Mouse (Mus musculus) kidney, adult 11 months (tissue): ENCODE results near the gene Mnt.

Experiments
- DNase-seq: peaks from one replicate; pipeline ENCODE4 v3.0.0; 2022

The Mnt gene

GRCm38 (mm10) chr11:74850998-74851661 is 20.4 kb downstream of the Mnt start:
- peak; percentile 81 for DNase-seq

GRCm38 (mm10) chr11:74857756-74858155 is 27.0 kb downstream of the Mnt start:
- DNase-seq = no peak

DNA sequence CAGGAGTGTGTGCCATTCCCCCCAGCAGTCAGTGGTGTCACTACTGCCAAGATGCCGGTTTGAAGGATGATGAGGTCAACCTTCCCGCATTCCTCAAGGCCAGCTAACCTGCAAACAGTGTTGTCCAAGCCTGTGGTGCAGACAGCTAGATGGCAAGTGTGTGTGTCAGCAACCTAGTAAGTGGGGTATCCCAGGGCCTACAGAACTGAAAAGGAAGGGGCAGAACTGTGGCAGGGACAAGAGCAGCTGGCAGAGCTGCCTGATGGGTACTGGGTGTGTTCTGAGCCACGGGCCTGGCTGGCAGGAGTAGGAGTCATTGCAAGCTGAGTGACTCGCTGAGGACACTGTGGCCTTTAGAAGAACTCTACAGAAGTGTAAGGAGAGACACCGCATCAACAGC is 31.4 kb downstream of the Mnt start:
- DNase-seq = no peak

DNA sequence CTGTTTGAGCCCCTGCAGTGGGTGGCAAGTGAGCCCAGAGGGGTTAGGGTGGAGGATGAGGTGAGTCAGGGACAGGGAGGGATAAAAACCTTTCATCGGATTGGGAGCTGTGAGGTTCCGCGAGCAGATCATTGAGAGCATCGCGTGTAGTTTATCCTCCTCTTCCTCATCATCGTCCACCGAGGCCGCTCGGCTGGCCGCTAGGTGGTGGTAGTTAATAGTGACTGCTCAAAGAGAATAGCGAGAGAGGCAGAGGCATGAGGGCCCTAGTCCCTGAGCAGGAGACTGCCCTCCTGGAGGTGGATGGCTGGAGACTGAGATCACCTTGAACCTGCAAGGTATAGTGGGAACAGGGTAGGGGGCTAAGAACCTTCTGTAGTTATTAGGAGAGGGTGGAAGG is 32.8 kb downstream of the Mnt start:
- no peak for DNase-seq

- DNase-seq = no peak
Observed at GRCm38 (mm10) chr11:74864421-74864820, 33.7 kb downstream of the Mnt start.

- no peak for DNase-seq
Observed at GRCm38 (mm10) chr11:74865252-74865651, 34.5 kb downstream of the Mnt start.

DNA sequence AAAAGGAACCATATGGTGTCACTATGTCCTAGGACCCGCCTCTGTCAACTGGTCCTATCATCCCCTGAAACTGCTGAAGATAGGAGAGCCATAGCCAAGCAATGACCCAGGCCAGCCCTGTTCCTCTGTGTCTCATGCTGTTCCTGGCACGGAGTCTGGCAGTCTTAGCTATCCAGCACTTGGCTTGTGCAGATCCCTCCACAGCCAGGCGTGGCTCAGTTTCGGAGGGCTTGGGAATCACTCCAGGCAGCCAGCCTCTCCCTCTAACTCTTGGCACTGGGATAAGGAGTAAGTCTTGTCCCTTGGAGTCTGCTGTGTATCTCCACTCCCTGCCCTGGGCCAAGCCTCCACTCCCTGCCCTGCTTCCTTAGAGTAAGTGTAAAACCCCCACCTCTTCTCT is 35.9 kb downstream of the Mnt start:
- no peak for DNase-seq

- DNase-seq = peak; percentile 83
Observed at GRCm38 (mm10) chr11:74867181-74867580, 36.5 kb downstream of the Mnt start.

DNA sequence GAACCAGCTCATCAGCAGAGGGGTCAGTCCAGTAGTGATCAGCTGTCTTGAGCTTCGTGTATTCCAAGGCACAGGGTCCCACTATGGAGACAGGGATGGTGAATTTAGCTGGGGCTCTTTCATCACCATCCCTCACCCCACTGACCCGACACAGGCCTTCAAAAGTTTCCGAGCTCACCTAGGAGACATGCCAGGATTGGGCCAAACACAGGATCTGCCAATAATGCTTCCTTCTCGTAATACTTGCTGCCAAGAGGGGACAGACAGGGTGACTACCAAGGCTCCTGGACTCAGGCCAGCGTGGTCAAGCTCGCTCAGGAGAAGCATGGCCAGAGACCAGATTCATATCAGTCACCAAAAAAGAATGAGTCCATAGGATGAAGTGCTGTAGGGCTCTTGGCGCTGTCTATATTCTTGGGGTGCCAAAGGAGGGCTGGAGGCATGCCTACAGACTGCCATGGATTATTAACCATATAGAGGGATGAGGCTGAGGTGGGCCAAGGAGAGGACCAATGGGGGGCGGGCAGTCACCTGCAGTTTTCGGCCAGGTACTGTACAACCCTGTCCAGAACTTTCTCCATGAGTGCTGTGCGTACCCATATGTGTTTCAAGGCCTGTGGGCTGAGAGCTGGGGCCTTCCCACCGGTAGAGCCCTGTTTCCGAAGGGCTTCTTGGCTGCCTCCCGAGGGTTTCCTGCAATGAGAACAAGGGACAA is 37.5 kb downstream of the Mnt start:
- DNase-seq = no peak

DNA sequence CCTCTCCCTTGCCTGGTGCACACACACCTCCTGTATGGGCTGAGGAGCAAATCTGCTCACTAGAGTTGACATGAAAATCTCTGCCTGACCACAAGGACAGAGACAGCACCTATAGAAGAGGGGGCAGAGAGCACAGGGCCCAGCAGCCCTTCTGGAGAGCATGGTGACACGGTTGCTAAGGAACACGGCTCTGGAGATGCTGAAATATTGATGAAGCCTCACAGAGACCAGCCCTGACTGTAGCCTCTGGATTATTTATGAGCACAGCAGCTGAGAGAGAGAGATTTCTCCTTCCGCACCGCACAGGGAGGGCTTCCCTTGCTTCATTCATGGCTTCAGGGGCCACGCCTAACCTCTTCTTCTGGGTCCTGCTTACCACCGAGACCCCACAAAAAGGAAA is 38.9 kb downstream of the Mnt start:
- DNase-seq = no peak

DNA sequence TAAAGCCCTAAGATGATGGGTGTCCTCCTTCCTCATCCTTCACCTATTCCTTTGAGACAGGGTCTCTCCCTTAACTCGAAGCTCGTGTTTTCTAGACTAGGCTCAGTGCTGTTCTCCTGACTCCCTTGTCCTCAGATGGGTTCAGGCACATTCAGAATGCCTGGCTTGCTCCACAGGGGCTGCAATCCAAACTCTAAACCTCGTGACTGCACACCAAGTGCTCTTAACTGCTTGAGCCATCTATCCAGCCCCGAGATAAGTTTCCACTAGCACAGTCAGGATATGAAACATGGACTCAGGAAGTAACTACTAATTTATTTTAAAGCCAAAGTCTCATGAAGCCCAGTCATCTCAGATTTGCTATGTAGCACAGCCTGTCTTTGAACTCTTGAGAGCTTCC is 39.8 kb downstream of the Mnt start:
- no peak for DNase-seq

DNA sequence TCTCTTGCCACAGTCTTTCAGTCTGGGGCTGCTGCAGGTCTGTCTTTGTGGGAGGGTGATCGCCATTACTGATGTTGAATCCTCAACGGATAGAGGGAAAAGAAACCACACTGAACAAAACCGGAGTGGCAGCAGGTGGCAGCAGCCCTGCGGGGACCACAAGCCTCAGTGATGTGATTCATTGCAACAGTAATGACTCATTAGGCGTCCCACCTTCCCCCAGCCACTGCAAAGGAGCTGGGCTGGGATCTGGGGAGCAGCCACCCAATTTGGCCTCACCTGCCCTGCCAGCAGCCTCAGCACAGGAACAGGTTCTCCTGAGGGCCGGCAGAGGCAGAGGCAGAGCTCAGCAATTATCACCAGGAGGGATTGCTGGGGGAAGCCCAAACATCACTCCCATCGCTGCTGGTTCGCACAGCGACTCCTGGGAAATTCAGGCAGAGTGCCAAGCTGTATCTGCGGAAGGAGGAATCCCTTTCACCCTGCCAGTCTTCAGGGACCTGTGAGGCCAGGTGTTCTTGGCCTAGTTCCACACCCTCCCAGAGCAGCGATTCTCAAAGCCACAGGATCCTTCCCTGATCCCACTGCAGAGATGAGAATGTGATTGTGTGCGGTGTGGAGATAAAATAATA is 40.4 kb downstream of the Mnt start:
- no peak for DNase-seq

GRCm38 (mm10) chr11:74874630-74875029 is 43.9 kb downstream of the Mnt start:
- no peak for DNase-seq

DNA sequence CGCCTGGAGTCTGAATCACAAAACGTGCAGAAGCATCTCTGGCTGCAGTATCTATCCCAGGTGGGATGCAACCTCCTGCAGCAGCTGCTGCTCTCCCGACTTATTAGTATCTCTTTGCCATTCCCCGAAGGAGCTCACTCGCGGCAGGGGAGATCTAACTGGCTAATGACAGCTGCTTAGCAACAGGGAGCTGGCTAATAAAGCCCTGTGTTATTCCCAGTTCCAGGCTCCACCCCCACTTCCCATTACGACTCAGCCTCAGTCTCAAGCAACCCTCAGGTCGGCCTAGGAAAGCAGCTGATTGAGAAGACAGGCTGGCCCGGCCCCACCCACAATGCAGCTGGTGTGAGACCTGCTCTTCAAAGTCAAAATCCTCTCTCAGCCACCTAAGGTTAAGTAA is 46.1 kb downstream of the Mnt start:
- DNase-seq = peak; percentile 55

DNA sequence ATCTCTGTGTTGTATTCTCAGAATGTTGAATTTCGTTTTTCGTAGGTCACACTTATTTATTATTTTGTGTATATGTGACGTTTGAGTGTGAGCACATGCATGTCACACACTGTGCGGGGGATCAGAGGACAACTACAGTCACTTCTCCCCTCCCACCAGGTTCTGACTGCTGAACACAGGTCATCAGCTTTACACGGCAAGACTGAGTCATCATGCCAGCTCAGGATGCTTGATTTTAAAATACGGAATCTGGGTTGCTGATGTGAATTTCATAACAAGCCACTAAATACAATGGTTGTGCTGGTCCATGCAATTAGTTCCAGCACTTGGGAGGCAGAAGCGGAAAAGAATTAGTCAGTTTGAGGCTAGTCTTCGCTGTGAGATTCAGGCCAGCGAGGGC is 50.3 kb downstream of the Mnt start:
- no peak for DNase-seq

- DNase-seq = no peak
Observed at GRCm38 (mm10) chr11:74881979-74882378, 51.3 kb downstream of the Mnt start.

DNA sequence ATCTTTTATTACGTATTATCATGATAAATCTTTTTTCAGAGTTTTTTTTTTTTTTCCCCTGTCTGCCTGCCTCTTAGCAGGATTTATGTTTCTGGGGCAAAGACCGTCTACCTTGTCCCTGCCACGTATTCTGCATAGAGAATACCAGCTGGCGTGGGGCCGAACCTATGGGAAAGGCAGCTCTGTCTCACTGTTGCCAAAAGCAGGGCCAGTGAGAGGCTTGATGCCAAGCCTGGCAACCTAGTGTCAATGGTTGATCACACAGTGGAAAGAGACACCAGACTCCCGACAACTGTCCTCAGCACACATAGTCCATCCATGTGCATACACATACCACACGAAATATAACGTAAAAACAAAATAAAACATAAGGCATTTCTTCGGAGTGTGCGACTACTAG is 52.4 kb downstream of the Mnt start:
- DNase-seq = peak; percentile 71

DNA sequence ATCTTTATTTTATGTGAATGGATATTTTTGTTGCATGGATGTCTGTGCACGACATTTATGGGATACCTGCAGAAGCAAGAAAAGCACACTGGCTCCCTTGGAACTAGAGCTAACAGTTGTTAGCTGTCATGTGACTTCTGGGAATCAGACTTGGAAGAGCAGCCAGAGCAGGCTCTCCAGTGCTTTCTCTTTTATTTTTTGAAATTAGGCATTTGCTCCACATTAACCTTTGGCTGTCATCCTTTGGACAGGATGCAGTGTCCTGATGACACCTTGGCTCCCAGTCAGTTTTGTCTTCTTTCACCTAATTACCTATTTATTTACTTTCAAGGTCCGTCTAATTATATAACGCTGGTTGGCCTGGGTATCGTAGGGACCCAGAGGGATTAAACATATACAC is 63.9 kb downstream of the Mnt start:
- peak; percentile 16 for DNase-seq
